Mouse (Mus musculus) ES-E14 (cell line): ENCODE results near the gene Camk2n1. TPM values are rescaled to one million over a fixed set of nuclear protein-coding genes. Genes with fewer than 3 reads are reported as not detected.

Experiments used
- DNase-seq: peaks from one replicate; pipeline ENCODE4 v3.0.0-alpha.2; 2013; ENCODE audit warnings: low read depth, low spot score
- H3K27ac ChIP-seq: 2 replicates; pipeline ENCODE4 v1.5.1; 2012; ENCODE audit warnings: low read depth, mild to moderate bottlenecking, low read length, moderate library complexity, mixed read lengths; ENCODE audit not compliant: poor library complexity, insufficient read depth, severe bottlenecking
- H3K36me3 ChIP-seq: 2 replicates; pipeline ENCODE4 v1.6.1; 2012; ENCODE audit warnings: mild to moderate bottlenecking, low read length, moderate library complexity, mixed read lengths; ENCODE audit not compliant: control insufficient read depth, poor library complexity, insufficient read depth, severe bottlenecking
- H3K4me1 ChIP-seq, 2 experiments: fragments of 150-350 bp in 1 of 2; sonication (generic) in 1 of 2; 2 replicates each; pipeline ENCODE4 v1.6.1; 2012; ENCODE audit warnings: low read length in 2 of 2, mild to moderate bottlenecking in 1 of 2, mixed read lengths in 1 of 2; ENCODE audit not compliant: control insufficient read depth in 2 of 2, insufficient read depth in 2 of 2, poor library complexity in 1 of 2
- H3K4me3 ChIP-seq, 2 experiments: fragments of 150-350 bp in 1 of 2; sonication (generic) in 1 of 2; 2 replicates each; pipeline ENCODE4 v1.5.1; 2012; ENCODE audit warnings: low read length in 2 of 2, low read depth in 1 of 2, mild to moderate bottlenecking in 1 of 2, mixed read lengths in 1 of 2; ENCODE audit not compliant: insufficient read depth in 1 of 2, poor library complexity in 1 of 2, severe bottlenecking in 1 of 2
- H3K9ac ChIP-seq: 2 replicates; pipeline ENCODE4 v1.6.1; 2012; ENCODE audit warnings: low read depth, mild to moderate bottlenecking, low read length, mixed read lengths; ENCODE audit not compliant: poor library complexity, insufficient read depth, severe bottlenecking
- H3K9me3 ChIP-seq: fragments of 150-350 bp; sonication (generic); 2 replicates; pipeline ENCODE4 v1.6.1; 2012; ENCODE audit warnings: low read depth, mild to moderate bottlenecking, low read length; ENCODE audit not compliant: control insufficient read depth, insufficient read depth
- CHD2 ChIP-seq: IDR thresholded peaks from 2 replicates; pipeline ENCODE4 v1.6.1; 2014; ENCODE audit warnings: mild to moderate bottlenecking, low read depth, low read length, inconsistent platforms
- HCFC1 ChIP-seq: IDR thresholded peaks from 2 replicates; pipeline ENCODE4 v1.6.1; 2012; ENCODE audit warnings: low read length, inconsistent platforms, borderline replicate concordance; ENCODE audit not compliant: insufficient read depth
- MAFK ChIP-seq: IDR thresholded peaks from 2 replicates; pipeline ENCODE4 v1.6.1; 2014; ENCODE audit warnings: mild to moderate bottlenecking, low read depth, low read length, inconsistent platforms; ENCODE audit not compliant: insufficient read depth
- ZC3H11A ChIP-seq: IDR thresholded peaks from 2 replicates; pipeline ENCODE4 v1.6.1; 2012; ENCODE audit warnings: low read depth, mild to moderate bottlenecking, inconsistent platforms, low read length, borderline replicate concordance
- ZNF384 ChIP-seq: IDR thresholded peaks from 2 replicates; pipeline ENCODE4 v1.6.1; 2012; ENCODE audit warnings: low read depth, low read length, inconsistent platforms
- in situ Hi-C, 2 experiments: fragments of 600-800 bp; cut with MboI; formaldehyde crosslinking; loops; one replicate each; pipeline ENCODE4 v1.15.1; 2025; ENCODE audit warnings: low sequenced_read_pairs in 2 of 2, inconsistent platforms in 1 of 2; ENCODE audit not compliant: unreplicated experiment in 2 of 2
- total RNA-seq: library from RNA; depleted of rRNA; stranded (reverse); fragments of 300-350 nt; gene quantifications from 2 replicates; pipeline ENCODE4 v1.2.3, GENCODE M21; 2012; rRNA removed

Camk2n1 gene
- 1.2 and 1.4 TPM in 2 replicates for total RNA-seq

DNA sequence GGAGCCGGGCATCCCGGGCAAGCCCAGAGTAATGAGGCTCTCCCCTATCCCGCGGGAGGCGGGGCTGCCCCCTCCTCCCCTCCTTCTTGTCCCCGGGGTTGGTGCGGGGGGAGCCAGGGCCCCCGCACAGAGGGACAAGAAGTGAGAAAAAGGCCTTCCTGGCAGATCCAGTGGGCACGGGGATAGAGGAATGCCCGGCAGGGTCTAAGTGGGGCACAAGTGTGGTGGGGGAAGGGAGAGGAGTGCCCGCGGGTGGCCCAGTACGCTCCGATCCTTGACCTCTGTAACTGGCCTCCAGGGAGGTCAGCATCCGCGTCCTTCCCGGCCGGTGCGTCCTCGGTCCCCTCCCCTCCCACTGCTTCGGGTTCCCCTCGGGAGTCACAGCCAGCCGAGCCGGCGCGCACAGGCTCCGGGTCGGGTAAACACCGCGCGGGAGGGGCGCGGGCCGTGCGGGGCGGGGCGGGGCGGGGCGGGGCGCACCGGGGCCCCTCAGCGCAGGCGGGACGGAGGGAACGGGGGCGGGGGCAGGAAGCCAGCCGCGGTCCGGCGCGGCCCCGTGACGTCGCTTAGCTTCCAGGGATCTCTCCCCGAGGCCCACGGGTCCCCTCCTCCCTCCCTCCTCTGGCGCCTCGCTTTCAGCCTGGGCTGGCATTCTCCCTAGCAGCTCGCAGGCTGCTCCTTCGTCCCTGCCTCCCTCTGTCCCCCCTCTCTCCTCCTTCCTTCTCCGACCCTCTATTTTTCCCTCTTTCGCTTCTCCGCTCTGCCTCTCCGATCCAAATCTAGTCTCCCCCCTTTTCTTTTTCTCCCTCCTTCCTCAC is at the start of gene Camk2n1:
Gene Camk2n1, plus strand, starts transcription at position 562 of the 818 bp plus-strand sequence.
- peaks cover 7 to 46% of the 10 kb centered on the region in 2 experiments; a peak in 3 of 4 replicates for H3K4me1 ChIP-seq
- peak within 1 kb of the TSS; percentile 20 for H3K27ac ChIP-seq
- DNase-seq = no peak
- no peaks in the 10 kb centered on the region for H3K9me3 ChIP-seq
- peak within 1 kb of the TSS; percentile 87 for H3K9ac ChIP-seq
- no peaks in the 10 kb centered on the region for H3K36me3 ChIP-seq
- in situ Hi-C loops = loop anchor here in 1 of 2 experiments (25.0 kb wide), 1 partner anchor 1383 kb away; the partner anchor contains the start of gene Pax7
- TF ChIP-seq MAFK = no peak
- no peak for TF ChIP-seq HCFC1
- TF ChIP-seq ZC3H11A = no peak
- TF ChIP-seq ZNF384 = no peak
- no peak for TF ChIP-seq CHD2
- H3K4me3 ChIP-seq = peak within 1 kb of the TSS; percentile 82 to 95

DNA sequence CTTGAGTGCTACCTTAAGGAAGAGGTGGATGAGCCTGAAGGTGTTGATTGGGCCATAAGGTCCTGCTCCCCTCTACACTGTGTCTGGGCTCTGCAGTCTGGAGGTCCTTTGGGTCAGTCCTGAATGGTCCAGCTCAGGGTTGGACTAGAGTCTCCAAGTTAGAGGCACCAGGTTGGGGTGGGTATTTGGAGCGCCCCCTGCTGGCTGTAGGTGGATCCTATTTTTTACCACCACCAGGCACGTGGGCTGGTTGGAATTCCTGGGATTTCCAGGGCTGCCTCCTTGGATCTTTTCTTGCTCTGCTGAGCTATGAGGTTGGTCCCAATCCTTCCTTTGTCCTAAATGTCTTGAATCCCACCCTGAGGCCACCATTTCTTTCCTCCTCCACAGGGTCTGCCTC is 49.3 kb upstream of the Camk2n1 start:
- Histone ChIP-seq H3K4me1 (peaks cover 0 to 5% of the 10 kb centered on the region in 2 experiments; a peak in 1 of 4 replicates), H3K9ac (no peak overlapping the region), H3K36me3 (no peaks in the 10 kb centered on the region), H3K9me3 (no peaks in the 10 kb centered on the region), H3K4me3 (no peak overlapping the region), H3K27ac (no peak overlapping the region)
- in situ Hi-C loops = no loop called here
- no peak for TF ChIP-seq MAFK
- no peak for TF ChIP-seq ZNF384
- no peak for TF ChIP-seq CHD2
- no peak for TF ChIP-seq ZC3H11A
- no peak for TF ChIP-seq HCFC1
- DNase-seq = no peak

DNA sequence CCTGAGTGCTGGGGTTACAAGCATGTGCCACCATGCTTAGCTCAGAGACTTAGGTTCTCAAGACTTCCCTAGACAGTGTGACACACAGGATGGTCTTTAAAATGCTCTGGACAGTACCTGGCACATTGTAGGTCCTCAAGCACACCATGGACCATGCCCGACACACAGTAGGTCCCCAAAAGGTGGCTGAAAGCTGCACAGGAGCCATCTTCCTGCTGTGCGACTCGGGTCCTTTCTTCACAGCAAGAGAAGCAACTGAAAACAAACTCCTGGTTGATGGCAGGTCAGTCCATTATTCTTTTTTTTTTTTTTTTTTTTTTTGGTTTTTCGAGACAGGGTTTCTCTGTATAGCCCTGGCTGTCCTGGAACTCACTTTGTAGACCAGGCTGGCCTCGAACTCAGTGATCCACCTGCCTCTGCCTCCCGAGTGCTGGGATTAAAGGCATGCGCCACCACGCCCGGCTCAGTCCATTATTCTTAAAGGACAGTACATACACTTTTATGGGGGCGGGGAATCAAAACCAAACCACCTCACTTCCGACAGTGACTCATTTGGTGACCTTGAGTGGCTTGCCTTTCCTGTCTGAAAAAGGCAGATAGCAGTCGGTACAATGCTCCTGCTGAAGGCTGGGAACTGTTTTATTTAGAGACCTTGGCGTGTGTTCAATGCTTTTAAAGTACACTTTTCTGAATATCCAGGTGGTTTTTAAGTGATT is 46.5 kb upstream of the Camk2n1 start:
- Histone ChIP-seq H3K4me1 (peaks cover 3 to 24% of the 10 kb centered on the region in 2 experiments; a peak in 3 of 4 replicates), H3K27ac (no peak overlapping the region), H3K36me3 (no peaks in the 10 kb centered on the region), H3K4me3 (no peak overlapping the region), H3K9ac (no peak overlapping the region), H3K9me3 (no peaks in the 10 kb centered on the region)
- TF ChIP-seq HCFC1 (no peak), ZNF384 (no peak), MAFK (no peak), ZC3H11A (no peak), CHD2 (no peak)
- DNase-seq = no peak
- in situ Hi-C loops = no loop called here

DNA sequence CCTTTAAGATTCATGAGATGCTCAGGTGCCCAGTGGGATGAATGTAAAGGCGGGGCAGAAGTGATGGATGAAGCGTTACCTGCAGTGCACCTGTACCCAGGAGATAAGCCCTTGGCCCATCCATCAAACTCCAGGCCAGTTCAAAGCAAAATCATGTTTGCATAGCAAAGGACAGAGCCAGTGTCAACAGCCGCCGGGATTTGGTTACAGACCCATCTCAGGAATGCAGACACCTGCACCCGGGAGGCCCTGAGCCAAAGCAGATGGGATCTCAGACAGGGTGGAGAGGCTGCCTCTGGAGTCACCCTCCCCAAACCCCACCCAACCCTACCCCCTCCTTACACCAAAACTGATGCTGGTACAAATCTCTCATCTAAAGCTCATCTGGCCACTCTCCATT is 43.1 kb upstream of the Camk2n1 start:
- DNase-seq = no peak
- no peak overlapping the region for H3K4me3 ChIP-seq
- peaks cover 5 to 34% of the 10 kb centered on the region in 2 experiments for H3K4me1 ChIP-seq
- in situ Hi-C loops = no loop called here
- H3K27ac ChIP-seq = no peak overlapping the region; the same call in 1 of the 2 replicates
- H3K9ac ChIP-seq = no peak overlapping the region
- TF ChIP-seq ZNF384 (no peak), CHD2 (no peak), ZC3H11A (no peak)
- no peaks in the 10 kb centered on the region for H3K36me3 ChIP-seq
- H3K9me3 ChIP-seq = no peaks in the 10 kb centered on the region
